Mouse (Mus musculus) neutrophil, adult 5-6 weeks (primary cell): ENCODE results near the gene Barx1. TPM values are rescaled to one million over a fixed set of nuclear protein-coding genes. Genes with fewer than 3 reads are reported as not detected.

Experiments used
- ATAC-seq: fragments of 151-379, 151-347 bp; 2 replicates; pipeline ENCODE4 v1.8.0; 2017; ENCODE audit warnings: mild to moderate bottlenecking, moderate TSS enrichment; ENCODE audit not compliant: insufficient number of reproducible peaks, poor library complexity, low FRiP score, severe bottlenecking; ENCODE audit errors: extremely low read depth
- total RNA-seq: library from RNA; stranded (forward); fragments of 200-1000 nt; gene quantifications from 2 replicates; pipeline ENCODE4 v1.2.3, GENCODE M21; 2017

Gene Barx1
- total RNA-seq, 1 experiment from 2014 or later = not detected

- ATAC-seq = no peak
Observed at GRCm38 (mm10) chr13:48658588-48659253, 4.1 kb upstream of the Barx1 start.

DNA sequence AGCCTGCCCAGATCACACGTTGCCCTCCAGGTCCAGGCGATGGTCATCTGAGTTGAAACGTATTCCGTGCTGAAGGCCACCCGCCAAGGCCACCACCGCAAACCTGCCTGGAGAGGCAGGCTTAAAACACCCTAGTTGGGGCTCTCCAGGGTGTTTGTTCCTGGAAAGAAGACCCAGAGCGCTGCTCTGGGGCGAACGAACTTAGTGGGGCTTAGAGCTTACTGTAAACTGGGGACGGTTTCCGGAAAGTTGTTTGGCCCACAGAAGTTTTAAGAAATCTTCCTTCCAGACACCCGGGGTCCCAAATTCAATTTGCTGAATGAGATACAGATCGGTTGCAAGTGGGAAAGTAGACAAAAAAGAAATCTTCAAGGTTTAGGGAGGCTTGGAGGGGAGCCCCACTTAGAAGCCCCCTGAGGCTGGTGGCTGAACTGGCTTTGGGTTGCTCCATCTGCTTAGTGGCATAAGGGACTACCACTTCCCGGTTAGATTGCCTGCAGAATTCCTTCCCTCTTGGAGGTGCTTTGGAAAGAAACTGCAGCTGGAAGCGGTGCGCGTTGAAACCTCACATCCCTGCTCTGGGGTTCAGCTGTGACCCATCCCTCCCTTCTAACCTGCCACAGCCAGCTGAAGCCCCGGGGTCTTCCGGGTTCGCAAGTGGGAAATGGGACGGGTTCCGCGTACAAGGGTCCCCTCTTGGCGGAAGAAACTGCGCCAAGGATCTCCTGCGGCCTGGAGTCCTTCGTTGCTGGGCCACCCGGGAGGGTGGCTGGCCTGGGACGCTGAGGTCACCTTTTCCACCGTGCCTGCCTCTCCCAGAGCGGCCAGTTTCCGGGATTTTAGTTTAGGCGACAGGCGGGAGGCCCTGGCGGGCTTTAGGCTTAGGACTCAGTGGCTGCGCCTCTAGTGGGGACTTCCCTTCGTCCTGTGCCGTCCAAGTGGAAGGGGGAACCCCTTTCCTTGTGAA, 3.3 kb upstream of the Barx1 start:
- no peak for ATAC-seq

- no peak for ATAC-seq
Observed at GRCm38 (mm10) chr13:48660221-48660734, 2.5 kb upstream of the Barx1 start.

- ATAC-seq = no peak
Observed at GRCm38 (mm10) chr13:48660741-48661140, 2.1 kb upstream of the Barx1 start.

GRCm38 (mm10) chr13:48661561-48661960, 1.2 kb upstream of the Barx1 start:
- no peak for ATAC-seq

GRCm38 (mm10) chr13:48663211-48663987, 601 bp downstream of the Barx1 start:
- no peak for ATAC-seq

DNA sequence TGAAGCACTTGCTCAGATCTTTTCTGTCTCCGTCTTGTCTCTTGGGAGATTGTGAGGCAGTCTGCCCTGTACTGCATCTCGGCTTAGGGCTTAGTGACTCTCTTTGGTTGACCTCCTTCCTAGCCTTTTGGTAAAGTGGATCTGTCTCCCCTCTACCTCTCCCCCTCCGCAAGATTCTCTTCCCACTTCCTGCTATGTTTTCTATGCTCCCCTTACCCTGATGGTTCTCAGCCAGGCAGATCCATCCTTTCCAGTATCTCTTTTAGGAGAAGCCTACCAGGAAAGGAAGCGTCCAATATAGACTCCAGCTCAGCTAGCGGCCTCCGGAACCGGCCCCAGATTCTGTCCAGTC, 1.2 kb downstream of the Barx1 start:
- no peak for ATAC-seq

DNA sequence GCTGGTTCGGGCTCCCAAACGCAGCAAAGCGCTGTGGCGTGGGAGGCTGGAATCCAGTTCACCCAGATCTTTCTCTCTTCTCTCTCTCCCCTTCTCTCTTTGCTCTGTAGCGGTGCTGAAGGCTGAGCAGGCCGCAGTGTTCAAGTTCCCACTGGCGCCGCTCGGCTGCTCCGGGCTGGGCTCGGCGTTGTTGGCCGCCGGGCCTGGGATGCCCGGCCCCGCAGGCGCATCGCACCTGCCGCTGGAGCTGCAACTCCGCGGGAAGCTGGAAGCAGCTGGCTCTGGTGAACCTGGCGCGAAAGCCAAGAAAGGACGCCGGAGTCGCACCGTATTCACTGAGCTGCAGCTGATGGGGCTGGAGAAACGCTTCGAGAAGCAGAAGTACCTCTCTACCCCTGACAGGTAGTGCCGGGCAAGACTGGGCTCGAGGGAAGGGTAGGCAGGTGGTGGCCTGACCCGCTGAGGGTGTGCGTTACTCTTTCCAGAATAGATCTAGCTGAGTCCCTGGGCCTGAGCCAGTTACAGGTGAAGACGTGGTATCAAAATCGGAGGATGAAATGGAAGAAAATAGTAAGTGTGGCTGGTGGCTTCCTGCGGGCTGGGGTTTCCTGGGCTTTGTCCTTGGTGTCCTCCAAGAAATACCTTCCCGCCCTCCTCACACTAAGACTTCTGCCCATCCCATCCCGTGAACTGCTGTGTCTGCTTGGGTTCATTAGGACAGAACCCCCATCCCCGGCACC, 2.3 kb downstream of the Barx1 start:
- no peak for ATAC-seq

DNA sequence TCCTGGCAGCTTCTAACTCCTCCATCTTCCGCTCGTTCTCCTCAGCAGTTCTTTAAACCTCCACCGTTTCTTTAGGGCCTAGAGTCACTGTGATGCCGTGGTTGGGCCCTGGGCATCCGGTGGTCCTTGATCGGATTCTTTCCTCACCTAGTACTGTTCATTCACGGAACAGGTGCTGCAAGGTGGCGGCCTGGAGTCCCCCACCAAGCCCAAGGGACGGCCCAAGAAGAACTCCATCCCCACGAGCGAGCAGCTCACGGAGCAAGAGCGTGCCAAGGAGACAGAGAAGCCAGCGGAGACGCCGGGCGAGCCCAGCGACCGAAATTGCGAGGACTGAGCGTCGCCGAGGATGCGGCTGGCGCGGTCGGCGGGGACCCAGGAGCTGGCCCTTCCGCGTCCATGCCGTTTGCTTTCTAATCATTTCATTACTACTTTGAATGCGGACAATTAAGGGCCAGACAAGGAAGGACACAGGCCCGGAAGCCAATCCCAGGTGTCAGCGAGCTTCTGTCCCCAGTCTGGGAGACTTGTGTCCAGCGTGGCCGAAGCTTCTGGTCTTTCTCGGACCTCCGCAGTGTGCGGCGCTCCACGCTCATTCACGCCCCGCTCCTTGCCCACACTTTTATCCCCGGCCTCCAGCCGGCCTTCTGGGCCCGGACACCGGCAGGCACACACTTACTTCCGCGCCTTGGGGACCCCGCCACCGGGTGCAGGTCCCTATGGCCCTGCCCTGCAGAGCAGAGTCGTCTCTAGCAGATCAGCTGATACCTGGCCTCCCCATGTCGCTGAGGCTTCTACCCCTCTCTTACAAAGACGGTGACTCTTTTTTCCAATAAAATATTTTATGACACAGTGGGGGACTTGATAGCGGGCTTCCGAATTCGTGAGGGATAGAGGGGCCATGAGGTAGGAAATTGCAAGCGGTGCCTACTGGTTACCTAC, 3.1 kb downstream of the Barx1 start:
- ATAC-seq = no peak

GRCm38 (mm10) chr13:48667461-48667860, 4.7 kb downstream of the Barx1 start:
- ATAC-seq = no peak

- ATAC-seq = no peak
Observed at GRCm38 (mm10) chr13:48668091-48668975, 5.5 kb downstream of the Barx1 start.

GRCm38 (mm10) chr13:48668976-48669534, 6.3 kb downstream of the Barx1 start:
- no peak for ATAC-seq

- ATAC-seq = no peak
Observed at GRCm38 (mm10) chr13:48672312-48672840, 9.6 kb downstream of the Barx1 start.

DNA sequence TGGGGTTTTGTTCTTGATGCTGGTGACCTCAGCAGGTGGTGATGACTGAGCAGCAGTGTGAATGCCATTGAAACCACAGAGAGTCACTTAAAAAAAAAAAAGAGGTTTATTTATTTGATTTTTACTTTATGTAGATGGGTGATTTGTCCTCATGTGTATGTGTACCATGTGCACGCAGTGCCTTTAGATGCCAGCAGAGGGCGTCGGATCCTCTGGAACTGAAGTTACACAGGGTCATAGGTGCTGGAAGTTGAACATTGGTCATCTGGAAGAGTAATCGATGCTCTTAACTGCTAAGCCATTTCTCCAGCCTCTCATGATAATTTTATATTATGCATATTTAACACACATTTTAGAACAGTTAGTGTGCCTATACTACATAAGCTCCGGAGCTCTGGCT, 11.8 kb downstream of the Barx1 start:
- no peak for ATAC-seq

- no peak for ATAC-seq
Observed at GRCm38 (mm10) chr13:48679351-48679750, 16.6 kb downstream of the Barx1 start.

GRCm38 (mm10) chr13:48686666-48687065, 23.9 kb downstream of the Barx1 start:
- ATAC-seq = no peak
